Mouse (Mus musculus) limb, embryonic 13.5 days (tissue): ENCODE measurements around the gene Faiml. TPM values are rescaled to one million over a fixed set of nuclear protein-coding genes. Genes with fewer than 3 reads are reported as not detected.
A peak's percentile ranks its signal among the peaks of the same experiment; 100 is the strongest.

Experiments
- ATAC-seq: fragments of 200-750 bp; cut with Nextera tagmentation; 2 replicates; pipeline ENCODE4 v1.8.0; 2017; ENCODE audit warnings: low read depth, moderate number of reproducible peaks, moderate TSS enrichment; ENCODE audit not compliant: low FRiP score
- H3K27ac ChIP-seq: fragments of 300-500 bp; sonication (generic); 2 replicates; pipeline ENCODE4 v1.5.1; 2015; ENCODE audit warnings: inconsistent platforms, mild to moderate bottlenecking, moderate library complexity
- H3K27me3 ChIP-seq: fragments of 300-500 bp; sonication (generic); 2 replicates; pipeline ENCODE4 v1.6.1; 2015; ENCODE audit warnings: mild to moderate bottlenecking, inconsistent platforms
- H3K36me3 ChIP-seq: fragments of 300-500 bp; sonication (generic); 2 replicates; pipeline ENCODE4 v1.6.1; 2015; ENCODE audit warnings: inconsistent platforms, mild to moderate bottlenecking, moderate library complexity
- H3K4me1 ChIP-seq: fragments of 300-500 bp; sonication (generic); 2 replicates; pipeline ENCODE4 v1.6.1; 2015; ENCODE audit warnings: inconsistent platforms
- H3K4me2 ChIP-seq: fragments of 300-500 bp; sonication (generic); replicated peaks from 2 replicates; pipeline ENCODE4 v1.6.1; 2015; ENCODE audit warnings: inconsistent platforms, mild to moderate bottlenecking, moderate library complexity
- H3K4me3 ChIP-seq: fragments of 300-500 bp; sonication (generic); 2 replicates; pipeline ENCODE4 v1.5.1; 2015; ENCODE audit warnings: moderate library complexity, mild to moderate bottlenecking, inconsistent platforms
- H3K9ac ChIP-seq: fragments of 300-500 bp; sonication (generic); 2 replicates; pipeline ENCODE4 v1.6.1; 2015; ENCODE audit warnings: mild to moderate bottlenecking, inconsistent platforms
- H3K9me3 ChIP-seq: fragments of 300-500 bp; sonication (generic); 2 replicates; pipeline ENCODE4 v1.6.1; 2016; ENCODE audit warnings: inconsistent platforms
- WGBS: fragments of 180-500 bp; shearing (Covaris S2); methylation state at CpG from one replicate; pipeline ENCODE4 v1.1.7; 2015; 5-methylcytosine and 5-hydroxymethylcytosine counted together
- polyA plus RNA-seq: library from polyadenylated mRNA; unstranded; fragments of >200 nt; fragmentation: Nextera tagmentation; extraction: Ambion mirVana; gene quantifications from 2 replicates; pipeline ENCODE4 v1.2.1, GENCODE M21; 2015

Faiml gene
- polyA plus RNA-seq, 1 experiment from 2014 or later, result not detected

DNA sequence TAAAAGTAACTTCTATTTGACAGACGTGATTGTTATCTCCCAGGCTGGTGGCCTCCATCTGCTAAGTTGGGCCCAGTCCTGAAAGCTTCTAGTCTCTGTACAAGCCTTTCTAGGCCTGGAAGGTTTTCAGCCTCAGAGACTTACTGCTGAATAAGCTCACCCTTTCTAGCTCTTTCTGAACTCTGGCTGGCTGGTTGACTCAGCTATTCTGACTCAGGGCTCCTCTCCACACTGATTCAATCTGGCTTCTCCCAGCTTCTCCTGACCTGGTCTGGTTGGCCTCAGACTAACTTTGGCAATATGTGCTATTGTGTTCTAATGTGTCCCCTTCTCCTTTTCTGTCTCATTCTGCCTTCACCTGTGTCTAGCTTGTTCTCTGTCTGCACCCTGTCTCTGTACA, 2.2 kb upstream of the Faiml start:
- Histone ChIP-seq H3K4me1 (peaks cover 10% of the 10 kb centered on the region; the same call in 1 of the 2 replicates), H3K27me3 (no peaks in the 10 kb centered on the region), H3K9me3 (no peaks in the 10 kb centered on the region), H3K9ac (no peak overlapping the region), H3K27ac (no peak overlapping the region), H3K4me2 (no peak overlapping the region), H3K36me3 (no peaks in the 10 kb centered on the region), H3K4me3 (no peak overlapping the region)
- 64% methylated on average over 1 of the region's 1 CpGs for WGBS
- no peak for ATAC-seq

DNA sequence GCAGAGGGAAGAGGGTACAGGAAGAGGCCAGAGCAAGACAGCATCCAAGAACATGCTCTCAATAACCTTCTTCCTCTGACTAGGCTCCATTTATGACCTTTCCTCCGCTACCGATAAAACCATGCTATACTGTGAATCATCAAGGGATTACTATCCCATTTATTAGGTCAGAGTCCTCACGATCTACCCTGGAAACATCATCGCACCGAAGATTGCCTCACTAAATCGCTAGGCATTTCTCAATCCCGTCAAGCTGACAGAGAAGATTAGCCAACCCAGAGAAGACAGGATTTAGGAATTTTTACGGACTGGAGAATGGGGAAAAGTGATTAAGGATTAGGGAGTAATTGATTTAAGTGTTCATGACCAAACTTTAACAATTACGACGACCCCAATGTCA, 1.2 kb upstream of the Faiml start:
- 72% methylated on average over 10 of the region's 10 CpGs for WGBS

DNA sequence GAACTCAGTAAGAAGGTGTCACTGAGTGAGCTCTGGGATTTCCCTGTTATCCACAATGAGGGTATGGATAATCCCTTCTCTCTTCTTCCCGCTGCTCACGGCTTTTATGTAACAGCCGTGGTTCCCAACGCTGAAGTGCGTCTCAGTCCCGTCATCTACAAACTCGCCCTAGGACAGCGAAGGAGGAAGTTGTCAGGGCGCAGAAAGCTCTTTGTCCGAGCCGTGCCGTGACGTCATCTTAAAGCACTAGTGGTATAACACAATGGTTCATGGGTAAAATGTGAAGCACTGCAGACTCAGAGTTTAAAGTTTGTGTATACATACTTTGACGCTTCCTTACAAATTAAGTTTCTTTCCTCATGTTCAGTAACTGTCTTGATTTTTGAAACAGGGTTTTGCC, 7.6 kb downstream of the Faiml start:
- H3K4me3 ChIP-seq, result no peak overlapping the region
- no peaks in the 10 kb centered on the region for H3K4me1 ChIP-seq
- no peak for ATAC-seq
- H3K36me3 ChIP-seq, result no peaks in the 10 kb centered on the region
- no peaks in the 10 kb centered on the region for H3K27me3 ChIP-seq
- H3K4me2 ChIP-seq, result no peak overlapping the region
- H3K9ac ChIP-seq, result no peak overlapping the region
- no peak overlapping the region for H3K27ac ChIP-seq
- 91% methylated on average over 14 of the region's 14 CpGs for WGBS
- H3K9me3 ChIP-seq, result no peaks in the 10 kb centered on the region

More for the DNA sequence above, 1.2 kb upstream of the Faiml start:
- H3K27ac ChIP-seq, result no peak overlapping the region
- no peak for ATAC-seq
- no peaks in the 10 kb centered on the region for H3K36me3 ChIP-seq
- H3K9ac ChIP-seq, result no peak overlapping the region
- H3K4me1 ChIP-seq, result peaks cover 5% of the 10 kb centered on the region; the same call in 1 of the 2 replicates
- no peak overlapping the region for H3K4me2 ChIP-seq
- H3K27me3 ChIP-seq, result no peaks in the 10 kb centered on the region
- H3K4me3 ChIP-seq, result no peak overlapping the region
- no peaks in the 10 kb centered on the region for H3K9me3 ChIP-seq

DNA sequence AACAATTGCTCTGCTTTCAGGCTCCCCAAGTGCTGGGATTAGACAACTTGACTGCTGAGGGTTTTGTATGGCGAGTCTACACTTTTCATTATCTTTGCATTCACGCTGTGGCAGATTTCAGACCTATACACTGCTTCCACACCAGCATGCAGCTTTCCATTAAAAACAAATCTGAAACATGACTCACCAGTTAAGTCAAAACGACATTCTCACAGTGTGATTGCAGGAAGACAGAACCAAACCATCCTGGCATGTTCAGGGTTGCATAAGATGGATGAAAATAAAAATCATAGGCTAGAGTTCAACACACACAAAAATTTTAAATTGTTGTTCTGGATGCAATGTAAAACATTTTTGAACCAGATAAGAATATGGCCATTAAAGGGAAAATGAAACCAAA, 12.5 kb downstream of the Faiml start:
- no peaks in the 10 kb centered on the region for H3K36me3 ChIP-seq
- ATAC-seq, result no peak
- H3K9ac ChIP-seq, result no peak overlapping the region
- no peaks in the 10 kb centered on the region for H3K9me3 ChIP-seq
- H3K27ac ChIP-seq, result no peak overlapping the region
- H3K4me1 ChIP-seq, result no peaks in the 10 kb centered on the region
- no peaks in the 10 kb centered on the region for H3K27me3 ChIP-seq
- 61% methylated on average over 3 of the region's 3 CpGs for WGBS
- no peak overlapping the region for H3K4me2 ChIP-seq
- no peak overlapping the region for H3K4me3 ChIP-seq

DNA sequence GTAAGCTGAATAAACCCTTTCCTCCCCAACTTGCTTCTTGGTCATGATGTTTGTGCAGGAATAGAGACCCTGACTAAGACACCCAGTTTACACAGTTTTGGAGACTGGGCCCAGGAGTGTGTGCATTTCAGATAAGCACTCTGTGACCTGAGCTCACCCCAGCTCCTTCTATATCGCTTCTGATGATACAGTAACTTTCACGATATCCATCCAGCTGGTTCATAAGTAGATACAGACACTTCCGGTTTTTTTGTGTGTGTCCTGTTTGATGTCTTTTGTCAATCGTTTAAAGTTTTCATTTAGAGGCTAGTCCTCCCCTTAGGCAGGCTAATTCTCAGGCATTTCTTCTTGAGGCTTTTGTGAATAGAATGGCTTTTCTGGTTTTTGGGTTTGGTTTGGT, 15.4 kb downstream of the Faiml start:
- Histone ChIP-seq H3K27ac (no peak overlapping the region), H3K36me3 (no peaks in the 10 kb centered on the region), H3K4me1 (no peaks in the 10 kb centered on the region), H3K9ac (no peak overlapping the region), H3K4me3 (no peak overlapping the region), H3K4me2 (no peak overlapping the region), H3K9me3 (no peaks in the 10 kb centered on the region), H3K27me3 (no peaks in the 10 kb centered on the region)
- no peak for ATAC-seq
- 90% methylated on average over 4 of the region's 4 CpGs for WGBS

DNA sequence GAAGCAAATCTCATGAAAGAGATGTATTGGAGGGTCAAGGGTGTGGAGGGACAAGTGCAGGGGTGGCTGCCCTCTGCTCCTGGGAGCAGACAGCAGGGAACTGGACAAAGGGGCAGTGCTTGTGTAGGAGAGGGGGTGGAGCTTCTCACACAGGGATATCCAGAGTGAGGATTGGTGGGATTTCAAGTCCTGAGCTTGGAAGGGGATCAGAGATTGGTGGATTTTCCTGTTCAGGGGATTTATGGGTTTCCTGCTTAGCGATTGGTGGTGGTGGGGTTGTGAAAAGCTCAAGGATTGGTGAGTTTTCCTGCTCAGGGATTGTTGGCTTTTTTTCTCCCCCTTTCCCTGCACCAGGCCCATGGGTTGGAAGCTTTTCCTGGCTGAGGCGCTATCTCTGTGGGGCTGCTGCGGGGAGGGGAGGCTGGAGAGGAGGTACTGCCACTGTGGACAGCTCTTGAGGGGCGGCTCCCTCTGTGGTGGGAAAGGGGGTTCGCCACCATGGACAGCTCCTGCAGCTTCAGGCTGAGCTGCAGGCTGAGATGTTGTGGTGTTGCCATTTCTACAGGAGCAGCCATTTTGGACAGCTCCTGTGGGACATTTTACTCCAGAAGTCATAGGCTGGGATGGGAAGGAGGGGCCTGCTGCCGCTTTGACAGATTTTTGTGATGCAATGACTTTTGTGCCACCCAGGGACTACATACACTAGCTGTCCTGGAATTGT, 18.9 kb downstream of the Faiml start:
- no peak overlapping the region for H3K9ac ChIP-seq
- H3K9me3 ChIP-seq, result no peaks in the 10 kb centered on the region
- H3K4me1 ChIP-seq, result no peaks in the 10 kb centered on the region
- H3K4me3 ChIP-seq, result no peak overlapping the region
- ATAC-seq, result peak; percentile 91
- WGBS, result 18% methylated on average over 5 of the region's 6 CpGs
- H3K36me3 ChIP-seq, result no peaks in the 10 kb centered on the region
- H3K27me3 ChIP-seq, result no peaks in the 10 kb centered on the region
- H3K27ac ChIP-seq, result no peak overlapping the region
- H3K4me2 ChIP-seq, result no peak overlapping the region

DNA sequence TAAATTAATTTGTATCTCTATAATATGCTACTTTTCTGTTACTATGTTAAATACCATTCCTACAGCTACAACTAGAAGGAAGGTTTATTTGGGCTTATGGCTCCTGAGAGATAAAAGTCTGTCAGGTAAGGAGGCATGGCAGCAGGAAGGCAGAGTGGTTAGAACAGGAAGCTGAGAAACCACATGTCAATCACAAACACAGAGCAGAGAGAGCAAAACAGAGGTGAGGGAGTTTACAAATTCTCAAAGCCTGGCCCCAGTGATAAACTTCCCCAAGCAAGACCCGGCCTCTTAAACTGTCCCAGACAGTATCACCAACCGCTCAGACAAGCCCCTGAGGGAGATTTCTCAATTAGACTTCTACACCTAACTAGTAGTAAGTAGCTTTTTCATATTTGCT, 20.9 kb downstream of the Faiml start:
- Histone ChIP-seq H3K4me1 (no peaks in the 10 kb centered on the region), H3K9me3 (no peaks in the 10 kb centered on the region), H3K27me3 (no peaks in the 10 kb centered on the region), H3K36me3 (no peaks in the 10 kb centered on the region), H3K9ac (no peak overlapping the region), H3K27ac (no peak overlapping the region), H3K4me2 (no peak overlapping the region), H3K4me3 (no peak overlapping the region)
- no peak for ATAC-seq
- 66% methylated on average over 2 of the region's 2 CpGs for WGBS

DNA sequence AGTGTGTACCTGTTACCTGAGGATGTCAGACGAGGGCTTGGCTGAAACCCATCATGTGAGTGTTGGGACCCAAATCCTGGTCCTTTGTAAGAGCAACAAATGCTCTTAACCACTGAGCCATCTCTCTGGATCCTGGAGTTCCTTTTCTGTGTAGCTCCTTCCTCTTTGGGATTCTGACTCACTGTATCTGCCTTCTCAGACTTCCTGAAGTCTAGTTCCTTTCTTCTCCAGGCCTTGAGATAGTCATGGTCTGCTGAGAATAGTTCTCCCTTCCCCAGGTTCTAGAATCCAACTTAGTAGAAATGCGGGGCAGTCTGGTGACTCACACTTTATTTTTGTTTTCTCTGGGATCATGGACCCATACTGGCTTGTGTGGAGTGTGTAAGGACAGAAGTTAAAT, 24.4 kb downstream of the Faiml start:
- Histone ChIP-seq H3K4me2 (no peak overlapping the region), H3K9ac (no peak overlapping the region), H3K36me3 (no peaks in the 10 kb centered on the region), H3K27ac (no peak overlapping the region), H3K9me3 (no peaks in the 10 kb centered on the region), H3K4me1 (no peaks in the 10 kb centered on the region), H3K4me3 (no peak overlapping the region), H3K27me3 (no peaks in the 10 kb centered on the region)
- WGBS, result 70% methylated on average over 2 of the region's 2 CpGs
- no peak for ATAC-seq

DNA sequence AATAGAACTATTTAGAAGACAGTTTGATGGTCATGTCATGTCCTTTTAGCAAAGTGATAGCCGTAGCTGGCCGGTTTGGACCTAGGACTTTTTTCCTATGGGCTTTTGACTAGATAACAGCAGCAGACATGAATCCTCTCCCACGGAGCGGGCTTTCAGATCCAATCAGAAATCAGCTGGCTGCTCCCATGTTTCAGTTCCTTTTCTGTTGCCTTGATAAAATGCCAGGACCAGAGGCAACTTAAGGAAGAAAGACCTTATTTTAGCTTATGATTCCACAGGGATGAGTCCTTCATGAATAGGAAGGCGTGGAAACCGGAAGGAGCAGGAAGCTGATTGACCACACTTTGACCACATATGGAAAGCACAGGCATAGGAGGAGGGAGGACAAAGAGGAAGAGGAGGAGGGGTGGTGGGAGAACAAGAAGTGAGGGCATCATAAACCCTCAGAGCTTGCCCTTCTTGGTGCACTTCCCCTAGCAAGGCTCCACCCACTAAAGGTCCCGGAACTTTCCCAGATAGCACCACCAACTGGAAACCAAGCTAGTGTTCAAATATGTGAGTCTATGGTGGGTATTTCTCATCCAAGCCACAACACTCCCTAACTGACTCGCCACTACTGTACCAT, 53.9 kb downstream of the Faiml start:
- H3K27me3 ChIP-seq, result no peaks in the 10 kb centered on the region
- H3K4me3 ChIP-seq, result no peak overlapping the region
- ATAC-seq, result no peak
- H3K9ac ChIP-seq, result no peak overlapping the region
- no peaks in the 10 kb centered on the region for H3K9me3 ChIP-seq
- WGBS, result 84% methylated on average over 8 of the region's 8 CpGs
- H3K27ac ChIP-seq, result no peak overlapping the region
- no peaks in the 10 kb centered on the region for H3K4me1 ChIP-seq
- H3K36me3 ChIP-seq, result no peaks in the 10 kb centered on the region
- no peak overlapping the region for H3K4me2 ChIP-seq

DNA sequence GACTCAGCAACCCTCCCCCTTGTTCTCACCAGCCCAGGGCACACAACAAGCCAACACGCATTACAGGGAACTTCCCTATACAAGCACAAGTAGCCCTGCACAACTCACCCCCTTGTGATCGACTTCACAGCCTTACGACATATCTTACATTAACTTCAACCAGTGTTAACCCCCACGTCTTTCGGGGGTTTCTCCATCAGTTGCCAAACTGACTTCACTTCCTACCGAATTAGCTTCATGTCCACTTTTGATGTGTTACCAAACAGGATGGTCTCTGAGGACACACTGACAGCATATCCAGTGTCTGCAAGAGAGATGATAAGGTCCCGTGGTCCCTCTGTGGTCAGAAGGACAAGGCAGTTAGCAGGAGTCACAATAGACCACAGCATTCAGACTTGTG, 54.9 kb downstream of the Faiml start:
- Histone ChIP-seq H3K27me3 (no peaks in the 10 kb centered on the region), H3K4me2 (no peak overlapping the region), H3K36me3 (no peaks in the 10 kb centered on the region), H3K9ac (no peak overlapping the region), H3K27ac (no peak overlapping the region), H3K9me3 (no peaks in the 10 kb centered on the region), H3K4me1 (no peaks in the 10 kb centered on the region), H3K4me3 (no peak overlapping the region)
- 89% methylated on average over 7 of the region's 7 CpGs for WGBS
- no peak for ATAC-seq

DNA sequence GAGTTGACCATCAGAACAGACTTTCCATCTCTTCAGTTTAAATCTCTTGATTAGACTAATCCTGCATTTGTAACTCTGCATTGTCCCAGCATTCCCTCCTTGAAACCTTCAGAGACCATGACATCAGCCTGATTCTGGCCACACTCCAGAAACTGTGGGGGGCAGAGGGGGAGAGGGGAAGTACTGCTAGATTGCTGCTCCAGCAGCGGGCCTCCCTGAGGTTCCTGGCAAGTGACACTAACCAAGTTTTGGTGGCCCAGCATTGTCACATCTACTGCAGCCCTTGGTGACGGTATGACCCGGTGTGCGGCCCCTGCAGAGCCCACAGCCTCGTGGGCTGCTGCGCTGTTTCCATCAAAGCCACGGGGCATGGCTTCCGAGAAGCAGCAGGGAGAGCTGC, 56.8 kb downstream of the Faiml start:
- Histone ChIP-seq H3K27ac (no peak overlapping the region), H3K4me3 (no peak overlapping the region), H3K27me3 (no peaks in the 10 kb centered on the region), H3K4me2 (no peak overlapping the region), H3K9ac (no peak overlapping the region), H3K36me3 (no peaks in the 10 kb centered on the region), H3K9me3 (no peaks in the 10 kb centered on the region), H3K4me1 (no peaks in the 10 kb centered on the region)
- WGBS, result 61% methylated on average over 8 of the region's 8 CpGs
- no peak for ATAC-seq
